Mouse (Mus musculus): Measurements from ENCODE around the gene Vmn2r24.
"Not testable (repeated sequence)": the region's sequence is repeated elsewhere in the genome, so short reads cannot be mapped to it uniquely, and the experiment has no call there.

Gene Vmn2r24

GRCm38 (mm10) chr6:123778579-123778978, at the start of gene Vmn2r24:
Gene Vmn2r24 (plus strand): TSS chr6:123778879.
- DNase-seq: no peak

GRCm38 (mm10) chr6:123770031-123770430, 8.6 kb upstream of the Vmn2r24 start:
- no peak for DNase-seq

DNA sequence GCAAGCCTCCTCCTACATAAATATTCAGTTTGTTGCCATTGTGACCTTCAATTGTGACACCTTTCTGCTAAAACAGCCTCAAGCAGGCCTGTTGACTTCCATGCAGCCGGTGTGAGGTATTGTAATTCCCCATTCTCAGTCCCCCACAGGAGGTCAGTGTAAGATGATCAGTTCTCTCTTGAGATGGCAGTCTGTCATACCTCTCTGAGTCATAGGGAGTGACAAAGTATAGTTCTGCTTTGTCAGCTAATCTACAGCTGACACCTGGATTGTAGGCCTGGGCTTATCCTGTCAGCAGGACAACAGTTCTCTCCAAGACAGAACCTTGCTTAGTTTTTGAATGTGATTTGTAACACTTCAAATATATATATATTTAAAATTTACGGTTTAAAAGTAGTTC, 6.2 kb downstream of the Vmn2r24 start:
- no peak for DNase-seq

DNA sequence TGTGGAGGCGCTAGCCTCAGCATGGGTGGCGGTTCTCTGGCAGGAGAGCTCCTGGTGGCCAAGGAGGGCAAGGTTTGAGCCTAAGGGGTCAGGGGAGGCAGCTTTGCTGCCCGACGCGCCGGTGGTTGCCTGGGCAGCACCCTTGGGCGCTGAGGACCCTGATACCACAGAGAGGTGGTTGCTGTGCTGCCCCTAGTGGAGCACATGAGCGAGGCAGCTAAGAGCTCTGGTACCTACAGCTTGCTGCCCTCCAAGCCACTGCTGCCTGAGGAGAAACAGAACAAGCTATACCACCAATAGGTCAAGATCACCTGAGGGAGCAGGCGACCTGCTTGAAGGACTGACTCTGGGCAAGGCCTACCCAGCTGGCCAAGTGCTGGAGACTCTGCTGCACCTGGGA, 15.1 kb downstream of the Vmn2r24 start:
- DNase-seq: no peak

GRCm38 (mm10) chr6:123810291-123810690, 31.6 kb downstream of the Vmn2r24 start:
- DNase-seq: not testable (repeated sequence)

DNA sequence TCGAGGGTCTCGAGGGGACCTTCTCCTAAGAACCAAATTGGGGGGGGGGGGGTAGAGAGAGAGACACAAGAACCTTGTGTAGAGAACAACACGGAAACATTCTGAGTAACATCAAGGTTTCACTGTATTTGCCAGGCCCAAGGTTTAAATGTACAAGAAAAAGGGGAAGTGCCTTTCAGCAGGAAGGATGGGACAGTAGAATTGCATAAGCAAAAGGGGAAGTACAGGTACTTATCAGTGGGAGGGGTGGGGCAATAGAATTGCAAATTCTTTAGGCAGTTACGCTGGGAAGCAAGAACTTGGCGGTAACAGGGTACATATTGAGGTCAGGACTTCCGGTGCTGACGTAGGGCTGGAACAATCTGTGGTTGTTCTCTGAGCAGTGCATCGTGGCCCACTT, 41.3 kb downstream of the Vmn2r24 start:
- no peak for DNase-seq

DNA sequence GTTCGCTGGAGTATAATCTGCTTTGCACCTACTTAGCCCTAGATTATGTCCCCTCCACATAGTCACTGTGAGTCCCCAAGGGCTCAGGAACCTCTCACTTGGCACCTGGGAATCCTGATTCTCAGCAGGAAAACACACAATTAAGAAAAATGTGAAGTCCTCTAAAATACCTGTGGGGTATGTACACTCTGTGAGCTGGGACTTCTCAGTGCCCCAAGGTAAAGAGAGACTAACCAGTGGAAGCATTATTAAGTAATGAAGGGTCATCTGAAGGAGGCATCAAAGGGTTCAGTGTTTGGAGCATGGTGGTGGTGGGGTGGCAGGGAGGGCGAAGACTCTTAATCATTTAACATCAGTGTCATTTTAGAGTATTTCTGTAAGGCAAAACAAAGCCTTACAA, 74.7 kb downstream of the Vmn2r24 start, which contains the start of gene Vmn2r25:
Vmn2r25 (minus strand) TSS at position 101 of the 400 bp plus-strand sequence.
- not testable (repeated sequence) for DNase-seq
